Mouse (Mus musculus): ENCODE measurements around the gene Mcoln2. TPM values are rescaled to one million over a fixed set of nuclear protein-coding genes. Genes with fewer than 3 reads are reported as not detected.

The Mcoln2 gene
- polyA plus RNA-seq, 1 experiment from 2014 or later = 0.59 TPM

- Histone ChIP-seq H3K9me3 (ENCODE audit: control insufficient read depth, low read length) (no peaks in the 10 kb centered on the region), H3K27me3 (replicated peaks; ENCODE audit: control insufficient read depth, insufficient read depth, low read length) (no peaks in the 10 kb centered on the region), H3K36me3 (ENCODE audit: control insufficient read depth, insufficient read depth, low read length) (no peaks in the 10 kb centered on the region), H3K9ac (ENCODE audit: low read depth, low read length) (no peak overlapping the region), H3K4me2 (ENCODE audit: low read length) (no peak overlapping the region), H3K4me3 (ENCODE audit: low read length) (no peak overlapping the region), H3K4me1 (ENCODE audit: control insufficient read depth, insufficient read depth, low read depth, low read length) (no peaks in the 10 kb centered on the region), H3K27ac (ENCODE audit: low read depth, low read length) (no peak overlapping the region)
- ATAC-seq = no peak
- WGBS = 37% methylated on average over 10 of the region's 10 CpGs
Observed at GRCm38 (mm10) chr3:146136422-146136821, 13.2 kb upstream of the Mcoln2 start.

DNA sequence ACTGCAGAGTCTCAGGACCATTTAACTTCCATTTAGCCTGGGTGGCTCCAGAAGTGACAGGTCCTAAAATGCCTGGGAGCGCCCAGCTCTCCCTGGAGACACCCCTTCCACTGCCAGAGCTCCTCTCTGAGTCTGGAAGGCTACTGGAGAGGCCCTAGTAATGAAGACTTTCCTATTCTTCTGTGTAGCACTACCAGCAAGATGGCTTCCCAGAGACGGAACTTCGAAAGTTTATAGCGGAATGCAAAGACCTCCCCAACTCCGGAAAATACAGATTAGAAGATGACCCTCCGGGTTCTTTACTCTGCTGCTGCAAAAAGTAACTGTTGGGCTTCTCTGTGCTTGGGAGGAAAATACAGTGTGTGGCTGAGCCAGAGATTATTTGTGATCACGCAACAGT is 9.4 kb upstream of the Mcoln2 start:
- no peak overlapping the region for H3K4me3 ChIP-seq (ENCODE audit: low read length)
- no peak overlapping the region for H3K27ac ChIP-seq (ENCODE audit: low read depth, low read length)
- H3K36me3 ChIP-seq (ENCODE audit: control insufficient read depth, insufficient read depth, low read length) = no peaks in the 10 kb centered on the region
- 94% methylated on average over 7 of the region's 7 CpGs for WGBS
- no peak overlapping the region for H3K4me2 ChIP-seq (ENCODE audit: low read length)
- no peaks in the 10 kb centered on the region for H3K27me3 ChIP-seq (replicated peaks; ENCODE audit: control insufficient read depth, insufficient read depth, low read length)
- ATAC-seq = no peak
- no peaks in the 10 kb centered on the region for H3K4me1 ChIP-seq (ENCODE audit: control insufficient read depth, insufficient read depth, low read depth, low read length)
- H3K9me3 ChIP-seq (ENCODE audit: control insufficient read depth, low read length) = no peaks in the 10 kb centered on the region
- no peak overlapping the region for H3K9ac ChIP-seq (ENCODE audit: low read depth, low read length)

DNA sequence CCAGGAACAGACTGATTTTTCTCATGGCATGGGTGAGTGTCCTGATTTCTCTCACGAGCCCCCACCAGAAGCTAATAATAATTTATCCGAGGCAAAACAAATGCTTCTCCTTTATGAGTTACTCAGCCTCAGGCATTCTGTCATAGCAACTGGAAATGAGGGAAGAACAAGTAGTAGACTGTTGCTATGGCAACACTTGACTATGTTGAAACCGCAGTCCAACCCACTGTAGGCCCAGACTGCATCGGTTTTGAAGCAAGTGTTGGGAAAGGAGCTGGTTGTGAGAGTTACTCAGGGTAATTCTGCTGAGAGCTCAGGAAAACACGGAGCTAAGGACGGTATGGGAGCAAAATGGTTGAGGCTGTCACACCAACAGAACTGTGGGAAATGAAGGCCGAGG is 7.1 kb upstream of the Mcoln2 start:
- Histone ChIP-seq H3K27ac (ENCODE audit: low read depth, low read length) (no peak overlapping the region), H3K36me3 (ENCODE audit: control insufficient read depth, insufficient read depth, low read length) (no peaks in the 10 kb centered on the region), H3K4me3 (ENCODE audit: low read length) (no peak overlapping the region), H3K9me3 (ENCODE audit: control insufficient read depth, low read length) (no peaks in the 10 kb centered on the region), H3K4me2 (ENCODE audit: low read length) (no peak overlapping the region), H3K27me3 (replicated peaks; ENCODE audit: control insufficient read depth, insufficient read depth, low read length) (no peaks in the 10 kb centered on the region), H3K9ac (ENCODE audit: low read depth, low read length) (no peak overlapping the region), H3K4me1 (ENCODE audit: control insufficient read depth, insufficient read depth, low read depth, low read length) (no peaks in the 10 kb centered on the region)
- WGBS = 82% methylated on average over 7 of the region's 7 CpGs
- ATAC-seq = no peak

DNA sequence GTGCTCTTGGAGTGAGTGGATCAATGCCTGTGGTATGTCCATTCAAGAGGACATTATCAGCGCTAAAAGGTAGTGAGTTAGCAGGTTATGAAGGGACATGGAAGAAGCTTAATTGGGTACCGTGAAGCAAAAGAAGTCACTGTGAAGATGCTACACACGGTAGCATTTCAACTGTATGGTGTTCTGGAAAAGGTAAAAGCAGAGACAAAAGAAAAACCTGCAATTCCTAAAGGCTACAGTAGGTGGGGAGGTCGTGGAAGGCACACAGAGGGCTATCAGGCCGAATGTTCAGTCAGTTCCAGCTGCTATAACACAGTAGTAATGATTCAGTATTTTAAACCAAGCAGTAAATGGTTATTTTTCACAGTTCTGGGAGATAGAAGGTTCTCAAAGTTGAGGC is 4.1 kb upstream of the Mcoln2 start:
- H3K27me3 ChIP-seq (replicated peaks; ENCODE audit: control insufficient read depth, insufficient read depth, low read length) = peaks cover 9% of the 10 kb centered on the region; the same call in 1 of the 2 replicates
- H3K36me3 ChIP-seq (ENCODE audit: control insufficient read depth, insufficient read depth, low read length) = no peaks in the 10 kb centered on the region
- no peak overlapping the region for H3K4me2 ChIP-seq (ENCODE audit: low read length)
- H3K27ac ChIP-seq (ENCODE audit: low read depth, low read length) = no peak overlapping the region
- H3K4me1 ChIP-seq (ENCODE audit: control insufficient read depth, insufficient read depth, low read depth, low read length) = peaks cover 8% of the 10 kb centered on the region
- no peak overlapping the region for H3K9ac ChIP-seq (ENCODE audit: low read depth, low read length)
- H3K9me3 ChIP-seq (ENCODE audit: control insufficient read depth, low read length) = no peaks in the 10 kb centered on the region
- 57% methylated on average over 5 of the region's 5 CpGs for WGBS
- ATAC-seq = no peak
- no peak overlapping the region for H3K4me3 ChIP-seq (ENCODE audit: low read length)

DNA sequence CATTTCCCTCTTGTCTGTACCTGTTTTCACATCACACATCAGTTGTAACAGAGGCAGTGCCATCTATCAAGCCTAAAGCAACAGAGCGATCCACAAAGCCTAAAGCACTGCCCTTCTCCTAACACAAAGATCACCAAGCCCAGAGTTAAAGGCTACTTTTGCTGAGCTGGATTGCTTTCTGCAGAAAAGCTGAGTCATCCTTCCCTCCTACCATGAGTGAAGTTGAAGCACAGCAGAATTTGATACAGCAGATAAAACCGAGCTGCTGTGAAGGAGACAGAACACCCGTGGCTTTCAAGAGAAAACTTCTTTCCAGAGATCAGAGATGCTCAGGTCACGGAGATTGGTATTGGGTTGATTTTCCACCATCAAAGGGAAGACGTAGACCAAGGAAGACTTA is 3.5 kb upstream of the Mcoln2 start:
- 76% methylated on average over 5 of the region's 5 CpGs for WGBS
- H3K4me2 ChIP-seq (ENCODE audit: low read length) = no peak overlapping the region
- no peaks in the 10 kb centered on the region for H3K36me3 ChIP-seq (ENCODE audit: control insufficient read depth, insufficient read depth, low read length)
- no peak for ATAC-seq
- H3K9me3 ChIP-seq (ENCODE audit: control insufficient read depth, low read length) = no peaks in the 10 kb centered on the region
- peaks cover 14% of the 10 kb centered on the region for H3K27me3 ChIP-seq (replicated peaks; ENCODE audit: control insufficient read depth, insufficient read depth, low read length)
- H3K4me3 ChIP-seq (ENCODE audit: low read length) = no peak overlapping the region
- H3K9ac ChIP-seq (ENCODE audit: low read depth, low read length) = no peak overlapping the region
- H3K4me1 ChIP-seq (ENCODE audit: control insufficient read depth, insufficient read depth, low read depth, low read length) = peaks cover 11% of the 10 kb centered on the region
- no peak overlapping the region for H3K27ac ChIP-seq (ENCODE audit: low read depth, low read length)

GRCm38 (mm10) chr3:146150058-146150400 is 396 bp downstream of the Mcoln2 start:
- Histone ChIP-seq H3K27me3 (replicated peaks; ENCODE audit: control insufficient read depth, insufficient read depth, low read length) (peaks cover 23% of the 10 kb centered on the region), H3K9me3 (ENCODE audit: control insufficient read depth, low read length) (no peaks in the 10 kb centered on the region), H3K9ac (ENCODE audit: low read depth, low read length) (peak overlapping the region; percentile 55), H3K36me3 (ENCODE audit: control insufficient read depth, insufficient read depth, low read length) (no peaks in the 10 kb centered on the region), H3K27ac (ENCODE audit: low read depth, low read length) (no peak overlapping the region), H3K4me1 (ENCODE audit: control insufficient read depth, insufficient read depth, low read depth, low read length) (peaks cover 11% of the 10 kb centered on the region), H3K4me2 (ENCODE audit: low read length) (peak overlapping the region; percentile 96), H3K4me3 (ENCODE audit: low read length) (peak overlapping the region; percentile 47)
- peak; percentile 40; the same call in 1 of the 2 replicates for ATAC-seq
- WGBS = under 1% methylated on average over 26 of the region's 26 CpGs

- no peak for ATAC-seq
- peaks cover 23% of the 10 kb centered on the region for H3K27me3 ChIP-seq (replicated peaks; ENCODE audit: control insufficient read depth, insufficient read depth, low read length)
- no peaks in the 10 kb centered on the region for H3K36me3 ChIP-seq (ENCODE audit: control insufficient read depth, insufficient read depth, low read length)
- peaks cover 11% of the 10 kb centered on the region for H3K4me1 ChIP-seq (ENCODE audit: control insufficient read depth, insufficient read depth, low read depth, low read length)
- no peak overlapping the region for H3K9ac ChIP-seq (ENCODE audit: low read depth, low read length)
- peak overlapping the region; percentile 47 for H3K4me3 ChIP-seq (ENCODE audit: low read length)
- H3K27ac ChIP-seq (ENCODE audit: low read depth, low read length) = no peak overlapping the region
- no peaks in the 10 kb centered on the region for H3K9me3 ChIP-seq (ENCODE audit: control insufficient read depth, low read length)
- H3K4me2 ChIP-seq (ENCODE audit: low read length) = peak overlapping the region; percentile 96
- WGBS = 27% methylated on average over 11 of the region's 11 CpGs
Observed at GRCm38 (mm10) chr3:146150560-146150959, 927 bp downstream of the Mcoln2 start.

DNA sequence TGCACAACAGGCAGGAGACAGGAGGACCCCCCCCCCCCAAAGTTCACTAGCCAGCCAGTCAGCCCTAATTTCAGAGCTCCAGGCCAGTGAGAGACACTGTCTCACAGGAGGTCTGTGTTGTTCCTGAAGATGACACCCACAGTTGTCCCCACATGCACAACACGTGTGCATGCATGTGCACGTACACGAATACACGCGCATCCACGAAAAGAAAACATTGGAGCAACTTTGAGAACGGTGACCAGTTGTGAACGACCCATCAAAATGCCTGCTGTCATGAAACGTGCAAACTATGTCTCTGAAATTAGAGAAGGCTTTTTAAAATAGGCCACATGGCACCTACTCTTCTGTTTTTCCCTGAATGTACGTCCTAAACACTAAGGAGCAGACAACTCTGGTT is 1.7 kb downstream of the Mcoln2 start:
- no peaks in the 10 kb centered on the region for H3K36me3 ChIP-seq (ENCODE audit: control insufficient read depth, insufficient read depth, low read length)
- no peak overlapping the region for H3K27ac ChIP-seq (ENCODE audit: low read depth, low read length)
- peaks cover 23% of the 10 kb centered on the region for H3K27me3 ChIP-seq (replicated peaks; ENCODE audit: control insufficient read depth, insufficient read depth, low read length)
- no peaks in the 10 kb centered on the region for H3K9me3 ChIP-seq (ENCODE audit: control insufficient read depth, low read length)
- no peak overlapping the region for H3K9ac ChIP-seq (ENCODE audit: low read depth, low read length)
- H3K4me3 ChIP-seq (ENCODE audit: low read length) = no peak overlapping the region
- no peak for ATAC-seq
- 94% methylated on average over 10 of the region's 10 CpGs for WGBS
- H3K4me2 ChIP-seq (ENCODE audit: low read length) = no peak overlapping the region
- H3K4me1 ChIP-seq (ENCODE audit: control insufficient read depth, insufficient read depth, low read depth, low read length) = peaks cover 11% of the 10 kb centered on the region

DNA sequence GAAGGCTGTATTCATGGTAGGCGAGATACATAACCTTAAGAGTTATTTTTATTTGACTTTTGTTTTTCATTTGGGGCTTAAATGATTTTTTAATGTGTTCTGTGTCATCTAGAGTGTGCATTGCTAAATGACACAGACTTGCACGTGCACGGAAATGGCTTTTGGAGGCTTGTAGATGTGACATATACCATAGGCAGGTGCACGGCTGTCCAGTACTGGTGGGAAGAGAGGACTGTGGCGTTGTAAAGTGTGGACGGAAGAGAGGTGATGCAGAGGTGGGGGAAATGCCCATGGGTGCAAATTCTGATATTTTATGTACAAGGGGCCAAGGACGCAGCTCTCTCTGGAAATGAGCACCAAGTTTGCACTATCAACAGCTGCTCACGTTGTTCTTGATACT is 2.1 kb downstream of the Mcoln2 start:
- 92% methylated on average over 8 of the region's 8 CpGs for WGBS

DNA sequence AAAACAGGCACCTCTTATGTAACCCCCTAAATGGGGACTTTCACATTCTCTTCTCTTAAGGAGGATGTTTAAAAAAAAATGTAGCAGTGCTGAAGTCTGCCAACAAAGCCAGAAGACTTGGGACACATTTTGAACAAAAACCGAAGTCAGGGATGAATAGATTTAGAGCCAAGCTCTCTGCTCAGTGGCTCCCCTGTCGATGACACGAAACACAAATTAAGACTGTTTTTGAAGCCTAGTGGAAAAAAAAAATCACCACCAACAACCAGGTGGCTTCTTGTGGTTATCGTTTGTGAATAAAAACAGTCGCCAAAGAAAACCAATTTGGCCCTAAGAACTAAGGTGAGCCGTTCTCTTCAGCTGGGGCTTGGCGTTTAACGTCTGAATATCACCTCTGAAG is 2.7 kb downstream of the Mcoln2 start:
- Histone ChIP-seq H3K36me3 (ENCODE audit: control insufficient read depth, insufficient read depth, low read length) (no peaks in the 10 kb centered on the region), H3K4me1 (ENCODE audit: control insufficient read depth, insufficient read depth, low read depth, low read length) (peaks cover 11% of the 10 kb centered on the region), H3K9ac (ENCODE audit: low read depth, low read length) (no peak overlapping the region), H3K4me2 (ENCODE audit: low read length) (no peak overlapping the region), H3K27ac (ENCODE audit: low read depth, low read length) (no peak overlapping the region), H3K4me3 (ENCODE audit: low read length) (no peak overlapping the region), H3K9me3 (ENCODE audit: control insufficient read depth, low read length) (no peaks in the 10 kb centered on the region), H3K27me3 (replicated peaks; ENCODE audit: control insufficient read depth, insufficient read depth, low read length) (peaks cover 23% of the 10 kb centered on the region)
- WGBS = 87% methylated on average over 8 of the region's 8 CpGs
- ATAC-seq = no peak

More for the DNA sequence above, 2.1 kb downstream of the Mcoln2 start:
- H3K27ac ChIP-seq (ENCODE audit: low read depth, low read length) = no peak overlapping the region
- peaks cover 23% of the 10 kb centered on the region for H3K27me3 ChIP-seq (replicated peaks; ENCODE audit: control insufficient read depth, insufficient read depth, low read length)
- no peak overlapping the region for H3K4me3 ChIP-seq (ENCODE audit: low read length)
- H3K9ac ChIP-seq (ENCODE audit: low read depth, low read length) = no peak overlapping the region
- H3K9me3 ChIP-seq (ENCODE audit: control insufficient read depth, low read length) = no peaks in the 10 kb centered on the region
- ATAC-seq = no peak
- no peaks in the 10 kb centered on the region for H3K36me3 ChIP-seq (ENCODE audit: control insufficient read depth, insufficient read depth, low read length)
- H3K4me1 ChIP-seq (ENCODE audit: control insufficient read depth, insufficient read depth, low read depth, low read length) = peaks cover 11% of the 10 kb centered on the region
- no peak overlapping the region for H3K4me2 ChIP-seq (ENCODE audit: low read length)
